Mouse (Mus musculus) MEL-GATA-1-ER (cell line): ENCODE measurements at regions not wholly inside any gene's neighbourhood (a gene's known extent, or its start where the extent isn't known, plus 50 kb on each side); places are given as distances from the start of the nearest gene placed in this dataset.
"Not testable (repeated sequence)": the region's sequence is repeated elsewhere in the genome, so short reads cannot be mapped to it uniquely, and the experiment has no call there.

Experiments
- DNase-seq: peaks from one replicate; pipeline ENCODE4 v3.0.0-alpha.2; 2012; ENCODE audit warnings: low read depth; ENCODE audit errors: extremely low read depth

GRCm38 (mm10) chr10:118984580-118984979 is 114.6 kb upstream of the Dyrk2 start:
- no peak for DNase-seq

- no peak for DNase-seq
Observed at GRCm38 (mm10) chr10:118981446-118981845, 111.4 kb upstream of the Dyrk2 start.

- DNase-seq: no peak
Observed at GRCm38 (mm10) chr10:118979339-118979738, 109.3 kb upstream of the Dyrk2 start.

GRCm38 (mm10) chr10:118978181-118978743 is 108.3 kb upstream of the Dyrk2 start:
- no peak for DNase-seq

GRCm38 (mm10) chr10:118976447-118976846 is 106.4 kb upstream of the Dyrk2 start:
- no peak for DNase-seq

- no peak for DNase-seq
Observed at GRCm38 (mm10) chr10:118975772-118976171, 105.8 kb upstream of the Dyrk2 start.

GRCm38 (mm10) chr10:118973324-118973723 is 103.3 kb upstream of the Dyrk2 start:
- no peak for DNase-seq

GRCm38 (mm10) chr10:118972626-118973025 is 102.6 kb upstream of the Dyrk2 start:
- no peak for DNase-seq

- DNase-seq: no peak
Observed at GRCm38 (mm10) chr10:118970457-118971175, 100.6 kb upstream of the Dyrk2 start.

GRCm38 (mm10) chr10:118961713-118962181 is 91.7 kb upstream of the Dyrk2 start:
- no peak for DNase-seq

- DNase-seq: no peak
Observed at GRCm38 (mm10) chr10:118960076-118960475, 90.1 kb upstream of the Dyrk2 start.

GRCm38 (mm10) chr10:118959623-118960022 is 89.6 kb upstream of the Dyrk2 start:
- DNase-seq: no peak

- DNase-seq: no peak
Observed at GRCm38 (mm10) chr10:118956352-118956751, 86.3 kb upstream of the Dyrk2 start.

GRCm38 (mm10) chr10:118953440-118953839 is 83.4 kb upstream of the Dyrk2 start:
- no peak for DNase-seq

GRCm38 (mm10) chr10:118952756-118953155 is 82.7 kb upstream of the Dyrk2 start:
- no peak for DNase-seq

- DNase-seq: no peak
Observed at GRCm38 (mm10) chr10:118947724-118948123, 77.7 kb upstream of the Dyrk2 start.

- DNase-seq: no peak
Observed at GRCm38 (mm10) chr10:118947016-118947674, 77.1 kb upstream of the Dyrk2 start.

GRCm38 (mm10) chr10:118927316-118927715 is 57.3 kb upstream of the Dyrk2 start:
- DNase-seq: no peak

GRCm38 (mm10) chr10:118923473-118924185 is 53.6 kb upstream of the Dyrk2 start:
- DNase-seq: no peak

GRCm38 (mm10) chr10:118922120-118922519 is 52.1 kb upstream of the Dyrk2 start:
- DNase-seq: not testable (repeated sequence)
